Mouse (Mus musculus) heart, postnatal 0 days (tissue): Measurements from ENCODE around the gene Ado.

Experiments used
- CTCF ChIP-seq: IDR thresholded peaks from 2 replicates; pipeline ENCODE4 v1.5.1; 2016; ENCODE audit warnings: antibody characterized with exemption, control low read depth, low read depth
- EP300 ChIP-seq: IDR thresholded peaks from 2 replicates; pipeline ENCODE4 v1.6.1; 2016; ENCODE audit warnings: antibody characterized with exemption, low read depth

DNA sequence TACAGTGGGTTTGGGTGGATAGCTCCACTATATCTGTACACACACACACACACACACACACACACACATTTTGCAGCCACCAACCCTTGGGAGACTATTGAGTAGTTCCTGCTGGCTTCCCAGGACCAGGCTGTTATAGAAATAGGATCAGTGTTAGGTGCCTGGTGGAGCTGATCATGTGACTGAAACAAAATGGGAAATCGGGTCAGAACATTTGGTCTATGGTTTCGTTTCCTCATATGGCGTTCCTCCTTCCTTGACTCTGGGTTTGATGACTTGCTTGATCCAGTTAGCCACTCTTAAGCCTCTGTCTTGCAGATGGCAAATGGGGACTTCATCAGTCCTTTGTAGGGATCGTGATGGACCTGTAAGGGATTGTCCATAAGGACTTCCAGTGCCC lies 31.1 kb upstream of the Ado start:
- no peak for TF ChIP-seq CTCF
- TF ChIP-seq EP300 = no peak
